Mouse (Mus musculus): ENCODE results near the gene Rap1gap2. TPM values are rescaled to one million over a fixed set of nuclear protein-coding genes. Genes with fewer than 3 reads are reported as not detected.
A peak's percentile ranks its signal among the peaks of the same experiment; 100 is the strongest.

Rap1gap2 gene
- polyA plus RNA-seq, 1 experiment from 2014 or later, result 9.2 TPM

- 0 out of 2 replicates have a peak, but pooled peaks cover 4% of the 10 kb centered on the region for H3K27me3 ChIP-seq (ENCODE audit: control insufficient read depth, insufficient read depth, low read length)
- H3K9ac ChIP-seq (replicated peaks; ENCODE audit: low read length), result no peak overlapping the region
- DNase-seq (no peak), ATAC-seq (ENCODE audit: low FRiP score, low TSS enrichment) (no peak)
- H3K4me1 ChIP-seq (ENCODE audit: control insufficient read depth, insufficient read depth, low read length), result peaks cover 2% of the 10 kb centered on the region
- no peak overlapping the region for H3K4me2 ChIP-seq (ENCODE audit: low read length)
- WGBS, result 69% methylated on average over 7 of the region's 7 CpGs
- H3K4me3 ChIP-seq (replicated peaks; ENCODE audit: low read depth, low read length), result no peak overlapping the region
- H3K27ac ChIP-seq (replicated peaks; ENCODE audit: low read depth, low read length), result no peak overlapping the region
- H3K36me3 ChIP-seq (ENCODE audit: control insufficient read depth, insufficient read depth, low read length), result no peaks in the 10 kb centered on the region
- no peaks in the 10 kb centered on the region for H3K9me3 ChIP-seq (ENCODE audit: control insufficient read depth, low read length)
Observed at GRCm38 (mm10) chr11:74631880-74632789, 21.4 kb upstream of the Rap1gap2 start.

- 85% methylated on average over 3 of the region's 3 CpGs for WGBS
- Histone ChIP-seq H3K9ac (replicated peaks; ENCODE audit: low read length) (no peak overlapping the region), H3K9me3 (ENCODE audit: control insufficient read depth, low read length) (no peaks in the 10 kb centered on the region), H3K4me1 (ENCODE audit: control insufficient read depth, insufficient read depth, low read length) (no peaks in the 10 kb centered on the region), H3K27me3 (ENCODE audit: control insufficient read depth, insufficient read depth, low read length) (no peaks in the 10 kb centered on the region), H3K36me3 (ENCODE audit: control insufficient read depth, insufficient read depth, low read length) (0 out of 2 replicates have a peak, but pooled peaks cover 4% of the 10 kb centered on the region), H3K27ac (replicated peaks; ENCODE audit: low read depth, low read length) (no peak overlapping the region), H3K4me2 (ENCODE audit: low read length) (no peak overlapping the region), H3K4me3 (replicated peaks; ENCODE audit: low read depth, low read length) (no peak overlapping the region)
- ATAC-seq (ENCODE audit: low FRiP score, low TSS enrichment) (no peak), DNase-seq (no peak)
Observed at GRCm38 (mm10) chr11:74627481-74627880, 16.8 kb upstream of the Rap1gap2 start.

GRCm38 (mm10) chr11:74625333-74625732, 14.6 kb upstream of the Rap1gap2 start:
- Histone ChIP-seq H3K9me3 (ENCODE audit: control insufficient read depth, low read length) (no peaks in the 10 kb centered on the region), H3K4me3 (replicated peaks; ENCODE audit: low read depth, low read length) (no peak overlapping the region), H3K4me2 (ENCODE audit: low read length) (no peak overlapping the region), H3K27ac (replicated peaks; ENCODE audit: low read depth, low read length) (no peak overlapping the region), H3K27me3 (ENCODE audit: control insufficient read depth, insufficient read depth, low read length) (no peaks in the 10 kb centered on the region), H3K36me3 (ENCODE audit: control insufficient read depth, insufficient read depth, low read length) (0 out of 2 replicates have a peak, but pooled peaks cover 4% of the 10 kb centered on the region), H3K9ac (replicated peaks; ENCODE audit: low read length) (no peak overlapping the region), H3K4me1 (ENCODE audit: control insufficient read depth, insufficient read depth, low read length) (0 out of 2 replicates have a peak, but pooled peaks cover under 1% of the 10 kb centered on the region)
- DNase-seq (no peak), ATAC-seq (ENCODE audit: low FRiP score, low TSS enrichment) (no peak)

GRCm38 (mm10) chr11:74623693-74624092, 13.0 kb upstream of the Rap1gap2 start:
- 83% methylated on average over 6 of the region's 6 CpGs for WGBS
- no peak overlapping the region for H3K27ac ChIP-seq (replicated peaks; ENCODE audit: low read depth, low read length)
- no peak for ATAC-seq (ENCODE audit: low FRiP score, low TSS enrichment)
- H3K9me3 ChIP-seq (ENCODE audit: control insufficient read depth, low read length), result no peaks in the 10 kb centered on the region
- H3K36me3 ChIP-seq (ENCODE audit: control insufficient read depth, insufficient read depth, low read length), result 0 out of 2 replicates have a peak, but pooled peaks cover 4% of the 10 kb centered on the region
- no peak for DNase-seq
- H3K4me3 ChIP-seq (replicated peaks; ENCODE audit: low read depth, low read length), result no peak overlapping the region
- no peak overlapping the region for H3K4me2 ChIP-seq (ENCODE audit: low read length)
- no peak overlapping the region for H3K9ac ChIP-seq (replicated peaks; ENCODE audit: low read length)
- peaks cover 7% of the 10 kb centered on the region; the same call in 1 of the 2 replicates for H3K27me3 ChIP-seq (ENCODE audit: control insufficient read depth, insufficient read depth, low read length)
- peaks cover 6% of the 10 kb centered on the region; the same call in 1 of the 2 replicates for H3K4me1 ChIP-seq (ENCODE audit: control insufficient read depth, insufficient read depth, low read length)

GRCm38 (mm10) chr11:74621974-74622669, 11.4 kb upstream of the Rap1gap2 start:
- 0 out of 2 replicates have a peak, but pooled peaks cover 4% of the 10 kb centered on the region for H3K36me3 ChIP-seq (ENCODE audit: control insufficient read depth, insufficient read depth, low read length)
- ATAC-seq (ENCODE audit: low FRiP score, low TSS enrichment), result no peak
- DNase-seq, result no peak
- H3K9me3 ChIP-seq (ENCODE audit: control insufficient read depth, low read length), result no peaks in the 10 kb centered on the region
- no peak overlapping the region for H3K9ac ChIP-seq (replicated peaks; ENCODE audit: low read length)
- H3K4me3 ChIP-seq (replicated peaks; ENCODE audit: low read depth, low read length), result no peak overlapping the region
- no peak overlapping the region for H3K27ac ChIP-seq (replicated peaks; ENCODE audit: low read depth, low read length)
- H3K27me3 ChIP-seq (ENCODE audit: control insufficient read depth, insufficient read depth, low read length), result peaks cover 9% of the 10 kb centered on the region; the same call in 1 of the 2 replicates
- WGBS, result 77% methylated on average over 8 of the region's 8 CpGs
- peaks cover 6% of the 10 kb centered on the region; the same call in 1 of the 2 replicates for H3K4me1 ChIP-seq (ENCODE audit: control insufficient read depth, insufficient read depth, low read length)
- no peak overlapping the region for H3K4me2 ChIP-seq (ENCODE audit: low read length)

GRCm38 (mm10) chr11:74619956-74620300, 9.2 kb upstream of the Rap1gap2 start:
- H3K36me3 ChIP-seq (ENCODE audit: control insufficient read depth, insufficient read depth, low read length), result 0 out of 2 replicates have a peak, but pooled peaks cover 4% of the 10 kb centered on the region
- no peak; the same call in 1 of the 2 replicates for ATAC-seq (ENCODE audit: low FRiP score, low TSS enrichment)
- peak overlapping the region; percentile 54 for H3K4me3 ChIP-seq (replicated peaks; ENCODE audit: low read depth, low read length)
- peaks cover 9% of the 10 kb centered on the region; the same call in 1 of the 2 replicates for H3K27me3 ChIP-seq (ENCODE audit: control insufficient read depth, insufficient read depth, low read length)
- no peak for DNase-seq
- WGBS, result 1% methylated on average over 15 of the region's 16 CpGs
- no peak overlapping the region for H3K27ac ChIP-seq (replicated peaks; ENCODE audit: low read depth, low read length)
- no peaks in the 10 kb centered on the region for H3K9me3 ChIP-seq (ENCODE audit: control insufficient read depth, low read length)
- H3K9ac ChIP-seq (replicated peaks; ENCODE audit: low read length), result peak overlapping the region; percentile 63
- peaks cover 6% of the 10 kb centered on the region; the same call in 1 of the 2 replicates for H3K4me1 ChIP-seq (ENCODE audit: control insufficient read depth, insufficient read depth, low read length)
- H3K4me2 ChIP-seq (ENCODE audit: low read length), result peak overlapping the region; percentile 66

GRCm38 (mm10) chr11:74619201-74619955, 8.7 kb upstream of the Rap1gap2 start, which contains the start of gene Ccdc92b:
Gene Ccdc92b (plus strand): TSS chr11:74619605.
- WGBS, result under 1% methylated on average over 63 of the region's 63 CpGs

GRCm38 (mm10) chr11:74615571-74615970, 4.9 kb upstream of the Rap1gap2 start:
- Histone ChIP-seq H3K27ac (replicated peaks; ENCODE audit: low read depth, low read length) (no peak overlapping the region), H3K4me1 (ENCODE audit: control insufficient read depth, insufficient read depth, low read length) (peaks cover 6% of the 10 kb centered on the region; the same call in 1 of the 2 replicates), H3K36me3 (ENCODE audit: control insufficient read depth, insufficient read depth, low read length) (no peaks in the 10 kb centered on the region), H3K9me3 (ENCODE audit: control insufficient read depth, low read length) (no peaks in the 10 kb centered on the region), H3K4me2 (ENCODE audit: low read length) (no peak overlapping the region), H3K27me3 (ENCODE audit: control insufficient read depth, insufficient read depth, low read length) (peaks cover 23% of the 10 kb centered on the region), H3K4me3 (replicated peaks; ENCODE audit: low read depth, low read length) (no peak overlapping the region), H3K9ac (replicated peaks; ENCODE audit: low read length) (no peak overlapping the region)
- no peak for ATAC-seq (ENCODE audit: low FRiP score, low TSS enrichment)
- WGBS, result 58% methylated on average over 5 of the region's 5 CpGs
- DNase-seq, result no peak

More at GRCm38 (mm10) chr11:74619201-74619955, 8.7 kb upstream of the Rap1gap2 start, which contains the start of gene Ccdc92b:
- DNase-seq (peak; percentile 84), ATAC-seq (ENCODE audit: low FRiP score, low TSS enrichment) (peak; percentile 79)
- peak within 1 kb of the TSS; percentile 66 for H3K4me2 ChIP-seq (ENCODE audit: low read length)
- peaks cover 9% of the 10 kb centered on the region; the same call in 1 of the 2 replicates for H3K27me3 ChIP-seq (ENCODE audit: control insufficient read depth, insufficient read depth, low read length)
- H3K9ac ChIP-seq (replicated peaks; ENCODE audit: low read length), result peak within 1 kb of the TSS; percentile 63
- 0 out of 2 replicates have a peak, but pooled peaks cover 4% of the 10 kb centered on the region for H3K36me3 ChIP-seq (ENCODE audit: control insufficient read depth, insufficient read depth, low read length)
- peak within 1 kb of the TSS; percentile 54 for H3K4me3 ChIP-seq (replicated peaks; ENCODE audit: low read depth, low read length)
- H3K4me1 ChIP-seq (ENCODE audit: control insufficient read depth, insufficient read depth, low read length), result peaks cover 6% of the 10 kb centered on the region; the same call in 1 of the 2 replicates
- no peaks in the 10 kb centered on the region for H3K9me3 ChIP-seq (ENCODE audit: control insufficient read depth, low read length)
- 0 out of 2 replicates have a peak within 1 kb of the TSS, but pooled peaks have one; percentile 49 for H3K27ac ChIP-seq (replicated peaks; ENCODE audit: low read depth, low read length)
